Mouse (Mus musculus) activated CD4-positive, CD25-positive, alpha-beta regulatory T cell, adult 4 months (primary cell): ENCODE measurements around the gene Shb. TPM values are rescaled to one million over a fixed set of nuclear protein-coding genes. Genes with fewer than 3 reads are reported as not detected.

ENCODE experiments used
- ATAC-seq: one replicate; pipeline ENCODE4 v1.8.0; 2017
- polyA plus RNA-seq, 2 experiments: library from polyadenylated mRNA; unstranded; fragments of 100-300 nt; shearing (Covaris generic); gene quantifications; one replicate each; pipeline ENCODE4 v1.2.1; 2017

Shb gene
- polyA plus RNA-seq, 2 experiments from 2014 or later = not detected

DNA sequence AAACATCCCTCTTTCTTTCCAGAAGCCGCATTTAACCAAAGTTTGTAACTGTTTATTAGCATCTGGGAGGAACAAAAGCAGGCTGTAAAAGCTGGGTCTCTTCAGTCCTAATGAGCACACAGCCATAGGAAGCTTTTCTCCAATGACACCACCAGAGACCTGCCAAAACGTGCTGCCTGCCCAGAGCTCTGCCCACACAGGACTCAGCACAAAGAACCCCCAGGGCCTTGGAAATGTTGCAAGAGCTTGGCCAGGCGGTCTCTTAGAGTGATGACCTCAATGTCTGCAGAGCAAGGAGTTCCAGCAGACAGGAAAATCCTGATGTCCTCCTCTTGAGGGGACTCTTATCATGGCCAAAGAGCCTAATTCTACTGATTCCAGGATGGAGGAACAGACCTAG is 28.5 kb downstream of the Shb start:
- no peak for ATAC-seq

DNA sequence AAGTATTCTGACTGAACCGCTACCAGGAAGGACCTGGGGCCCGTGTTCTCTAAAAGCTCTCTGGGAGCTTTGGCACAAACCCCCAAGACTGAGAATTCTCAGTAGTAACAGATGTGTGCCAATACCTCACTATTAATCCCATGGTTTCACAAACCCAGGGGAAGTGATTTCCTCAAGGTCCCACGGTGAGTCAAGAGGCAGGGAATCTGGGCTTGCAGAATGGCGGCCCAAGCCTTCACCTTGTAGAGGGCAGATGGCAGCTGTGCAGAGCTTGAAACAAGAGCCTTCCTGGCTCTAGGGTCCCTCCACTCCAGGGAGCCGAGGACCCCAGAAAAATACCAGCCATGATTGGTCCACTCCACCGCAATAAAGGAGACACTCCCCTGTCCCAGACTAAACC is 28.9 kb downstream of the Shb start:
- ATAC-seq = no peak

DNA sequence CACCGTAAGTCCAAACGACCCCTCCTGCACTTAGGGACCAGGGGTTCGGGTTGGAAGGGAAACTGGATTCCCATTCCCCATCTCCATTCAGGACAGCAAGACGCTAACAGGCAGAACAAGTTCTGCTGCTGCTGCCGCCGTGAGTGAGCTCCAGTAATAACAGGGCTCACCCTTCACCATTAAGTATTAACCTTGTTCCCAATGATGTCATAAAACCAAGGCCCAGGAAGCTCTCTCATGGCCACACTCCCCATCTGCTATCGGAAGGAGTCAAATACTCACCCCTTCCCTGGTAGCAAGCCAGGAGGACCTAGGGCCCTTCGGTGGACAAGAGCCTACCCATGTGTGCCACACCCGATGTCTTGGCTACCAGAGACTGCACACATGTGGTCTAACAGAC is 30.3 kb downstream of the Shb start:
- ATAC-seq = no peak

DNA sequence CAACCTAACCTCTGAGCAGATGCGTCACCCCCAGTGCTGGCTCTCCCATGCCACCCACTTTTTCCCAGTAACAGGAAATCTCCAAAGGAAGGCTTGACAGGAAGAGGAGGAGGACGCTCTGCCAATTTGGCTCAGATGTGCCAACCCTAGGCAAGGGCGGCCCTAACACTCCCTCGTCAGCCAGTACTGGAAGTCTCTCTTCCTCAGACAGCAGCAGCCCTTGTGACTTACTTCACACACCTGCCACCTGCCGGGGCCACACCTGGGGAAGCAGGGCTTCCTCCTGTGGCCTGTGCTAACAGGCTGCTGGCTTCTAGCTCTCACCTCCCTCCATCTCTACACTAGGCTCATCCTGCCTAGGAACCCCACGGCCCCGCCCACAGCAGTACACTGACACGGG is 31.9 kb downstream of the Shb start:
- no peak for ATAC-seq

DNA sequence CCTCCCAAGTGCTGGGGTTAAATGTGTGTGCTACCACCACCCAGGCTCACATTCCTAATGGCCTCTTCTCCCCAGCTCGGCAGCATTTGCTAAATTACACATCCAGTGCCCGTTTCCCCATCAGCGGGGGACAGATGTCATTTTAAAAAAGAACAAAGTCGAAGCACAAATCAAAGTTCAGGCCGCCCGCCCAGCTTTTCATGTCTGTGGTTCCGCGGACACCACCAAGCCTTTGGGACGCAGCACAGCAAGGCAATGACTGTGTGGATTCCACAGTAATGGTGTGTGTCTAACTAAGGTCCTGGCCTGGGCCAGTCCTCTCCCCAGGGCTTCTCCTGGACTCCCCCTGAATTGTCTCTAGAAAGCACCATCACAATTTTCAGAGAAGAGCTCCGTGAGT is 32.7 kb downstream of the Shb start:
- no peak for ATAC-seq

DNA sequence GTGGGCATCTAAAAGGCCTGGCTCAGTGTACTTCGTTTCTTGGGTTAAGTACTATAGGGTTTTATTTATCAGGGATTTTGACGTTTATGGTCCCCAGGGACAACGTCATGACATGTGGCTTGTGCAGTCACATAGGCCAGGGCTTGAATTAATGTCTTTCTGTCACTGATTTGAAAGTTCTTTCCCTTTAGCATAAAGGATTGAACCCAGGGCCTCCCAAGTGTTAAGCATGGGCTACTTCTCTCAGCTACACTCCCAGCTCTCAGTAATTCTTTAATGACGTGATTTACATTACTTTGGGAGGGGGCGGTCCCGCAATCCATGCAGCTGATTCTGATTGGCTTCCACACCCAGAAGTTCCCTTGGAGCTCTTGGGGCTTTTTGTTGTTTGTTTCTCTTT is 33.2 kb downstream of the Shb start:
- ATAC-seq = no peak

DNA sequence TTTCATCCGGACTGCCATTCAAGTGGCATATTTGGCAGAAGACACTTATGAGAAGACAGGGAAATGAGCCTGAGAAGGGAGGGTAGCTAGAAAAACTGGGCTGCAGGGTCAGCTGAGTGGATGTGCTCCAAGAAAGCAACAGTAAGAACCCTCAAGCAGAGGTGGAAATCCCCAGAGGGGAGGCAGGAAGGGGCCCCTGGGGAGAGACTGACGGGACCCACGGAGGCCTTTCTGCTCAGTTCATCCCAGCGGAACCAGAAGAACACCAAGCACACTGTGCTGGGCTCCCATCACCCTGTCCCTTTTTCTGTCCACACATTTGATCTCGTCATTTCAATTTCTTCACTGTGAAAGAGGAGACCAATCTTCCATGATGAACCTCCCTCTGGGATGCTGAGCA is 33.9 kb downstream of the Shb start:
- ATAC-seq = peak; percentile 36

DNA sequence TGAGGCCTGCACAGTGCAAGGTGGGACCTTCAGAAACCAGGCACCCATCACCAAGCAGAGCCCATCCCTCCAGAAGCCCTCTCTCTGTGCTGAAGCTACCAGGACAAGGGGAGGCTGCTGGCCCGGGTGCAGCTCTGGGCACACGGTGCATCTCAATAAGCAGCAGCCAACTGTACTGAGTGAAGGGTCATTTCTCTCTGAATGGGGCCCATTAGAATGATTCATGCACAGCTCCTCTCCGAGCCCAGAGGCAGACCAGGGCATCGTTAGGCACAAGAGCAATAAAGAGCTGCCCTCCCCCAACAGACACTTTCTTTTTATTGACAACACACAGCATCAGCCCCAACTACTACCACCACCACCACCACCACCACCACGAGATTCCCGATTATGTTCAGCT is 35.0 kb downstream of the Shb start:
- ATAC-seq = no peak

DNA sequence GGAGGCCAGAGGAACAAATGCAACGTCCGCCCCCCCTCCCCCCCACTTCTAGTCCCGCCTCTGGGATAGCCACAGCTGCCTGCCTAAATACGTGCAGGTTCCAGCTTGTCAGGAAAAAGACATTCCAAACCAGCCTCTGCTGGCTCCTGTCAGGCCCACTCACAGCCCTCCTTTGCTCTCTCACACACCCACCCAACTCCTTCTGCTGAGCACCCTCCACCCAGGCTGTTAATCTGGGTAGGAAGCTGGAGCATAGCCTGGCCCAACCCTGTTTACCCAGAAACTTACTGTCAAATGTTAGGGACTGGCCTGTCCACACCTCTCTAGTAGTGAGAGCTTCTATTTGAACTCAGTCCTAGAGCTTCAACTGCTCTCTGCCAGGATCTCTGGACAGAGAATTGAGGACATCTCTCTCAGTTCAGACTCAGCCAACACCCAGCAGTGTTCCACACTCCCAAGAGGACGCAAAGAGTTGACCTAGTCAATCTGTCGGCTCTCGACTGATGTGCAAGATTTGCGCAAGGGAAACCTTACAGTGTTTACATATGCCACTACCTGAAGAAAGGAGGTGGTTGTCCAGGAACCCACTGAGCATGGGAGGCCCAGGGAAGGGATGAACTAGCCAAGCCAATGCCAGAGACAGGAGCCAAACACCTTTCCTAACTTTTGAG is 36.6 kb downstream of the Shb start:
- ATAC-seq = no peak

DNA sequence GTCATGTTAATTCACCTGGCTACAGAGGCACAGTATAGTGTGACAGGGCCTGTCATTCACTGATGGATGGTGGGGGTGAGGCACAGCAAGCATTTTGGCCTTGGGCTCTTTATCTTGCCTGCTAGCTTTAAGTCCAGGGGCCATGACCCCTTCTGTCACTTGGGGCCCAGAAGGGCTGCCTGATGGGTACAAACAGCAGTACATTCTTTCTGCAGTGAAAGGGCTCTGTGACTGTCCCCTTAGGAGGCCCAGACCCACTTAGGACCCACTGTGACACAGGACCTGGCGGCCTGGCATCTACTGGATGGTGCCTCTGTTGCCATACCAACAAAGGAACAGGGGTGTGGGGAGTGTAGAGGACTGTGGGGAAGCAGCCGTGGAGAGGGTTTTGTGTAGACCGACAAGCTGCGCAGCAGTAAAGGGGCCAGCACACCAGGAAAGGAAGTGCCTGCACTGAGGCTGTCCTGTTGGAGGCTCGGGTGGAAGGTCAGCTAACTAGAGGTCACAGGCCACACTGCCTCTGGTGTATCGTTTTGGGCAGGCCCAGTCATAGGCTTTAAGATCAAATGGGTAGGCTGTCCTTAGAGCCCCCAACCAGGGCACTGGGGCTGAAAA is 38.4 kb downstream of the Shb start:
- no peak for ATAC-seq

DNA sequence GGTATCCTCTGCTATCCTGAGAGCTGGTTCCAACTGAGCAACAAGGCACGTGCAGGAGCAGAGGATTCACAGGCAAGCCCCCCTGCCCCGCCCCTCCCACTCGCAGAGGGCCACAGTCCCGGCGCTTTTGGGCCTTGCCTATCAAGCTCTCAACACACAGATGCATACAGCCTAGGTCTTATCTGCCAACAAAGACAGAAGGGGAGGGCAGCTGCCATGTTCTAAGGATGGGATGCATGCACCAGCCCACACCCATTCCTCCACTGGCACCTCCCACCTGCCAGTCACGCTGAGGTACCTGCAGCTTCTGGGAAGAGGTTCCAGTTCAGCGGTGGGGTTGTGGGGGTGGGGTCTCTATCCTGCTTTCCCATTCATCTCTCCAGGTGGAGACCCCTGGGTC is 39.2 kb downstream of the Shb start:
- no peak for ATAC-seq

DNA sequence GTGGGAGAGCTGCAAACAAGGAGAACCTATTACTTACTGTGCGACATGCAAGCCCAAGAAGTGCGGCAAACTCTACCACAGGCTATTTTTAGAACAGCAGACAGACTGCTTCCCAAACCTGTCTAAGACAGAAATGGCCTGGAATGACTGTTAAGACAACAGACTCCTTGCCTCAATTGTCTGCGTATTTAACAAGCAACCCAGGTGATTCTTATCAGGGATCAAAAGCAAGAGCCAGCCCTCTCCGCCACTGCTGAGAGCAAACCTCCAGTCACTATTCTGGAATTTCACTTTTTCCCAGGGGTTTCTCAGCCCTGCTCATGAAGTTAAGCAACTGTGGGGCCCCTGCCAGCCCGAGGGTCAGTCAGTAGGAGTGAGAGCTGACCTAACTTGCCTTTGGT is 39.6 kb downstream of the Shb start:
- ATAC-seq = no peak

DNA sequence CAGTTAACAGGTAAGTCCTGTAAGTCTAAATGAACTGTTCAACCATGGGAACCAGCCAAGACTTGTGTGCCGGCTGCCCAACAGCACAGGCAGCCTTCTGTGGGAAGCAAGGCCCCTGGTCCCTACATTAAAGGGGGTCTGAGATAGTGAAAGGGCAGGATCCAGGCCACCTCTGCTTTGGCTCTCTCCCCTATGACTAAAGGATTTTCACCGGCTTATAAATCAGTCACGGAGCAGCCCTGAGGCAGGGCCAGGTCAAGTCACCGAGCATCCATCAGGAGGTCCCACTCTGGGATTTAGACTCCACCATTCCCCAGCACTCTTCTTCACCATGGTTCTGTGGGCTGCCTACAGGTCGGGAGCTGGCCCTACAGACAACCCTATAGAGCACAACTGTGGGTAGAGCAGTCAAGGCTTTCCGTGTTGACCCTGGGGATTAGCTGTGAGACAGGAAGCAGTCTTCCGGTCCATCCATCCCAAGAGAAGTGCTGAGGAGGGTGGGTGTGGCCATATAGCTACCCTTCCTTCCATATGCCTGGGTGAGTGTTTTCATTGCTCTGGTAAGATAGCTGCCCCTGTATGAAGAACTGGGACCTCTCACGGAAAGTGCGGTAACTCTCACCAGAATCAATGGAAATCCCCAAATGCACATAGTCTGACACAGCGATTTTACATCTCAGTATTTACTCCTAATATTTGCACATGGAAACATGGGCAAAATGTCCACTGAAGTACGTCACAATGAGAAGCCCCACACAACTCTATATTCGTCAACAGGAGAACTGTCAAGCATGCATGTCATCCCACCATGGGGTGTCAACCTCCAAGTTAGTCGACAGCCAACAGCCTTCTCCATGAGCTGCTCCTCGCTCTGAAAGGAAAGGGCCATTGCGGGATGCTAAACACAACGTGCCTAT is 40.3 kb downstream of the Shb start:
- ATAC-seq = no peak

DNA sequence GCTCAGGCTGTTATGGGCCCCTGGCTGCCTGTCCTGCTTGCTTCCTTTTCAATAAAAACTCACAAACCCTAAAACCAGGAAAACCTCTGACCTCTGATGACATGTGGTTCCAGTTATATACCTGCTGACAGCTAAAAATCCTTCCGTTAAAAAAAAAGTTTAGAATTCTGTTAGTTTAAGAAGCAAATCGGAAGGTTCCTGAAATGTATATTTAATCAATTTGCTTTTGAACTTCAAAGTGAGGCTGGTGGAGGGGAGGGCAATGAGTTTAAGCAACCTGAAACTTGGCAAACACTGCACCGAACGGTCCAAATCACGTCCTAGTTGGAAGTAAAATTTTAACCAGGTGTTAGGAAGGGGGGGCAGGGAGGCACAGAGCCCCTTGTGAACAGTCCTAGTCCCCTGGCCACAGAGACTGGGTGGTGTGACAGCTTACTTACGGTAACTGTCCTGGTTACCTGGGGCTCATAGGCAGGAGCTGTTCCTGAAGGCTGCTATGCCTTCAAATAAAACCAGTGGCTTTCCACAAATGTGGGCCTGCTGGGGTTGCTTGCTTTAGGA is 41.1 kb downstream of the Shb start:
- no peak for ATAC-seq

DNA sequence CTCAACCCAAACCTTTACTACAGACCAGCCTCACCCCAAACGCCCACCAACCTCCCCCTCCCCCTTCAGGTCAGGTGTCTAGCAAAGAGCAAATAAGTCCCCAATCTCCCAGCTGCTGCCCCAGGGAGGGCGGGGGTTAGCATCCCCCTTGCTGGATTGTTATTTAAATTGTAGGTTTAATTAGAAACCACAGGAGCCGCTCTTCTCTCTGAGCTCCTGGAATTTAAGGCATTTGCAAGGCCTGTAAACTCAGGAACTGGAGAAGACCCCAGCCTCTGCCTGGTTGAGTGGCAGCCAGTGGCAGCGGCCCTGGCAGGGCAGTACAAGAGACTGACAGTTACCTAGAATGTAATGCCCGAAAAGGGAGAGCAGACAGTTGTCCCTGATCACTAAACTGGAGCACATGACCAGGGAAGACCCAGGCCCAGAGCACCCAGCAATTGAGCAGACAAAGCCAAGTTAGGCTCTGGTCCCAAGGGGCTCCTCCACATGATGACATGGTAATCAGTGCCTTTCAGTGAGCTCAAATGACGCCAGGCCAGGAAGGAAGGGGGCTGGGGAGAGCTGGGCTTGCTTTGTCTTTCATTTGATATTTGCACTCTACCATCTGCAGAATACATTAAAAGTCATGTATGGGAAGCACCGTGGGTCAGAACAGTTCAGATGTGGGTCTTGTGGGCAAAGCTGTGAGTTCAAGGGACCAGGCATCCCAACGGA is 42.1 kb downstream of the Shb start:
- ATAC-seq = no peak

DNA sequence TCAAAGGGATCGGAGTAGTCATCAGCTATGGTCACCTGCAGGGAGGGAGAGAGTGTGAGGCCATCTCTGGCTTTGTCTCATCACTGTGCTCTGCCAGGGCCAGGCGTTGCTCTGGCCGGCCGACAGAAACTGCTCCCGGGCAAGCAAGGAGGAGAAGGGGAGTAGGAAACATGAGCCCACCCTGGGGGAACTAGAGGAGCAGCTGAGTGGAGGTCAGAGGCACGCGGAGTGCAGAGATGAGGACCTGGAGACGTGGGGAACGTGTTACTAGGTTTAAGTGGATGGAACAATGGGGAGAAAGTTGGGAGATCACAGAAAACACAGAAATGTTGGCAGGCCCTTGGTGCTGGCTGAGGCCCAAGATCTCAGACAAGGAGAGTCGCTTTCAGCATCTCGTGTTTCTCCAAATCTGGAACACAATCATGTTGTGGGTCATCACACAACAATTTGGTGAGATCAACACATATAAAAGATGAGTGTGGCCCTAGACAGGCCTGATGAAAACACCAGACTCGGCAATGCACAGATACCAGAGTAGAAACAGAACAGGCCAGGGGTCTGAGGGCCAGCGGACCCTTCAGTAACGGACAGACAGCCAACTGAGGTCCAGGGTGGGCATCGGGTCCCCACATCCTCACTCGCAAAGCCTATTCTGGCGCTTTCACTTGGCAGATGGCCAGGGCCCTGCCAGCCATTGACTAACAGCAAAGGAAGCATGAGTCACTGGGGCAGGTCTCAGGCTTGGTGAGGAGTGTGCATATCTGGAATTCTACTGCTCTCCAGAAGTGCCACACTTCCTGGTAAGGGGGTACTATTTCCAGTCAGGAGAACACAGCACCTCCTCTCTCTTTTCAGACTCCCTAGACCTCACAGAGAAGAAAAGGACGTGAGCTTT is 42.9 kb downstream of the Shb start:
- no peak for ATAC-seq

DNA sequence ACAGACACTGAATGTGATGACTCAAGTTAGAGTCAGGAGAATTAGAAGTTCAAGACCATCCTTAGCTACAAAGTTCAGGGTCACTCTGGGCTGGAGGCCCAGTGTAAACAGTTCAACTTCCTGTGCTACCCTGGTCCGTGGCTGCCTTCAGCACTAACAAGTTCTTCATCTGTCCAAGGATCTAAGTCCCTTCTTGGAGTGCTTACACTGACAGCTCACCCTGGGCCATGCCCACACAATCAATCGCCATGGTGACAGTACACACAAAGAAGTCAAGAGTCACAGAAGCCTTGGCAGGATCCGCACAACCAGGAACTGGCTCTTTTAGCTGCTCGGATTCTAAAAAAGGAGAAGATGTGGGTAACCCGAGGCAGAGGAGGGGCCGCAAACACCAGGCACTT is 44.6 kb downstream of the Shb start:
- no peak for ATAC-seq

DNA sequence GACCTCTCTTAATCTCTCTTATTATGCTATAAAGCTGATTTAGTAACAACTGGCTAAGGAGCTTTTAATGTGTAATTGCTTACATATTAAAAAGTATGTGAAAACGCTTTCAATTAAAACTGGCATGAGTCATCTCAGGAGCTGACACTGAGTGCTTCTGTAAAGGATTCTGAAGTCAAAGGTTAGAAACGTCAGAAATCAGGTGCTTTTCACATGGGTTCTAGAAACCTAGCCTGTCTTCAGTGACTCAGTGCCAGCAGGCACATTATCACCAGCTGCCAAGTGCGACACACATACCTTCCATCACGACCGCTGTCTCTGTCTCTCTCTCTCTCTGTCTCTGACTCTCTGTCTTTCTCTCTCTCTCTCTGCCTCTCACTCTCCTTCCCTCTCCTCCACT is 47.2 kb downstream of the Shb start:
- no peak for ATAC-seq

DNA sequence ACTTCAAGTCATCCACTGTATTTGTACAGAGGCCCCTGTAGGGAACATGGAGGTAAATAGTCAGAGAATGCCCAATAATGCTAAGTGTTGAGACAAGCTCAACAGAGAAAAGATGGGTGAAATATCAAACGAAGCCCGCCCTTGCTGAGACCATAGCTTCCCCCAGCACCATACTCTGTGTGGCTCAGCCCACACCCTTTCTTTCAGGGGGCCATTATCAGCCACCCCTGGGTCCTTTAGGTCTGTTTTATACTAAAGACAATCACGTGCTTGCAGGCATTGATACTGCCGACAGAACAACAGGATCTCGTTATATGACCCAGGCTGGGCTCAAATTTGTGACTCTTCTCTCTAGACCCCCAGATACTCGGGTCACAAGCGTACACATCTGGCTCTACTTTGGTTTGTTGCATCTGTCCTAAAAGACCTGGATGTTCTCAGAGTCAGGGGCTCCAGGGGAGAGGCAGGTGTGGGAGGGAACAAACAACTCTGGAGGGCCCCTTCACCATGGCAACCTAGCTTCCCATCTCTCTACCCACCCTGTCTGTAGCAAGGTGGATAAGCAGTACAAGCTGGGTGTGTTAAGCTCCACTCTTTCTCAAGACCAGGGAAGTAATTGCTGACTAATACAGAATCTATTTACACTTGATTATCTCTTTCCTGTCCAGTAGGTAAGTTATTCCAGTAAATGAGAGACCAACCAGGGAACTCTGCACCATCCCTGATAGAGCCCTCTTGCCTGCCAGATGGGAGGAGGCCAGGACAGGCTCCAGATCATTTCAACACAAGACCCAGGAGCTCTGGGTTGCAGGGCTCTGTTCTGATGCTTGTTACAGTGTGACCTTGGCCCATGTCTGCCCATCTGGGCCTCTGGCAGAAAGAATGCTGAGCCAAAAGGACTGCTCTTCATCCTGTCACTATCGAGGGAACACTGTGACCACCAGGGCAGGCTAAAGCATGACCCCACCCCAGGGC is 48.7 kb downstream of the Shb start:
- ATAC-seq = no peak

DNA sequence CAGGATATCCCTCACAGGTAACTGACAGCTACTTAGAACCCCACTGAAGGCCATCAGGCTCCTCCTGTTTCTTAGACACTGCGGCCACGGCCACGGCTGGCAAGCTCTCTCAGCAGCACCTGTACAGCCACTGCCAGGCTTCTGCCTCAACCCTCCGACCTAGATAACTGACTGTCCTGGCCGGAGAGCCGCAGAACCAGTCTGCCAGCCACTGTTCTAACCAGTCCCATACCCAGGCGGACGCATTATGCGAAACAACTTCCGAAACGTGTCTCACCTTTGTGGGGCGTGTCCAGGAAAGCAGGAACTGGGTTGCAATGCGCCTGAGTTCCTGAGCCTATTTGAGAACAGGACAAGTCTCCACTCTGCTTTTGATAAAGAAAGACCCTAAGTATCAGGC is 50.0 kb downstream of the Shb start:
- ATAC-seq = no peak

DNA sequence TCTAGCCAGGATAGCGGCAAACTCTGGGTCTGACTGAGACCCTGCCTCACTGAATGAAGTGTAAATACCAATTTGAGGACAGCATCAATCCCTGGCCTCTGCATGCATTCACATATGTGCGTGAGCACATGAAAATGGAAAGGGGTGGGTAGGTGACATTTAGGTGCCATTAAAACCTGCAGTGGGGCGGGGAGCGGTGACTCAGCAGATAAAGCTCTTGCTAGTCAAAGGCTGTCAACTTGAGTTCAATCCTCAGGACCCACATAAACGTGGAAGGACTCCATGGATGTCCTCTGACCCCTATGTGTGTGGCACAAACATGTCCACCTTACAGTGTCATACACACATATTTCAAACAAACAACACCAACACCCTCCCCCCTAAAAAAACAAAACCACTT is 50.8 kb downstream of the Shb start:
- no peak for ATAC-seq
